Mouse (Mus musculus) cortical plate, adult 2 months (tissue): Measurements from ENCODE around the gene Ahr.

Experiments used
- CTCF ChIP-seq: fragments of 200-500 bp; IDR thresholded peaks from 2 replicates; pipeline ENCODE4 v1.5.1; 2011; ENCODE audit warnings: mild to moderate bottlenecking, control low read depth, low read length; ENCODE audit not compliant: insufficient read depth; ENCODE audit errors: extremely low read depth
- POLR2A ChIP-seq: fragments of 200-500 bp; IDR thresholded peaks from 2 replicates; pipeline ENCODE4 v1.6.1; 2011; ENCODE audit warnings: mild to moderate bottlenecking, low read length, control low read depth; ENCODE audit not compliant: insufficient read depth; ENCODE audit errors: extremely low read depth

DNA sequence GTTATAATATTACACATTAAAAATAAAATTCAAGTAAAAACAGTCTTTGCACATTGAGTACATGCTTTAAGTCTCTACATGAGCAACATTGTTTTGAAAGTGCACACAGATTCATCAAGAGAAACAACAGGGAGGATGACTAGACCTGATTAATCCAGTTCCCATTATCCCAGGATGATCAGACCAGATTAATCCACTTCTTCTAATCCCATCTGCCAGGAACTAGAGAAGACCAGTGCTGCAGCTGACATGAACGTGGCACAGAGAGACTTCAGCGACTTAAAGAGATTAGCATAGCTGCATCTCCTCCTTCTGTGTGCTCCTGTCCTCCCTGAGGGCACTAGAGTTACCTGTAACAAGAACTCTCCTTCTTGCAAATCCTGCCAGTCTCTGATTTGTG, 20.2 kb downstream of the Ahr start:
- TF ChIP-seq POLR2A (no peak), CTCF (no peak)
